Mouse (Mus musculus) gastrocnemius, adult 18-20 months (tissue): ENCODE measurements around the gene Epb41l4b. TPM values are rescaled to one million over a fixed set of nuclear protein-coding genes. Genes with fewer than 3 reads are reported as not detected.

ENCODE experiments used
- DNase-seq: peaks from one replicate; pipeline ENCODE4 v3.0.0; 2021; ENCODE audit warnings: low spot score
- total RNA-seq, 2 experiments: library from RNA; stranded (reverse); gene quantifications; 2 replicates each; pipeline ENCODE4 v1.2.3; 2021

The Epb41l4b gene
- total RNA-seq, 2 experiments from 2014 or later: 3.7 to 4.2 TPM

- DNase-seq: peak; percentile 32
Observed at GRCm38 (mm10) chr4:57114617-57115592, 28.3 kb downstream of the Epb41l4b start.

DNA sequence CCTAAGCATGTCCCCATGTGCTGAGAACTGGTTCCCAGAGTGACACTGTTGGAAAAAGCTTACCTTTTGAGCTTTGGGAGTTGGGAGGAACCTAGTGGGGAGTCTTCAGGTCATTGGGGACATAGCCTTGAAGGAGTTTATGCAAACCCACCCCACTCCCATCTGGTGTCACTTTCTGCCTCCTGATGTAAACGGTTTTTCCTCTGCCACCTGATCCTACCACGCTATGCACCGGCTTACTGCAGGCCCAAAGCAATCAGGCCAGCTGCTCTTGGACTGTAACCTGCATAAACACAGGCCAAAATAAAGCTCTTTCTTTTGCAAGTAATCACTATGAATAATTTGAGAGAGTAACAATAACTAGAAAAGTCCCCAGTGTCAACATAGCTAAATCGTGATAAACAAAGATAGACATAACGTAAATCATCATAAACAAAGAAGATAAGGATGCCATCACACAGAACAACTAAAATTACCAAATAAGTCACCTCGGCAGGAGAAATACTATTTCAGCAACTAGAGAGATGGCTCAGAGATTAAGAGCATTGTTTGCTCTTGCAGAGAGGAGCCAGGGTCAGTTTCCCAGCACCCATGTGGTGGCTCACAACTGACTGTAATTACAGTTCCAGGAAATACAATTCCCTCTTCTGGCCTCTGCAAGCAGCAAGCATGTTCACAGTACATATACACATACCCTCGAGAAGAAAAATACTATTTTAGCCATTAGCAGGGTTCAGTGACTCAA, 29.6 kb downstream of the Epb41l4b start:
- DNase-seq: no peak

- no peak for DNase-seq
Observed at GRCm38 (mm10) chr4:57111992-57112540, 31.2 kb downstream of the Epb41l4b start.

- no peak for DNase-seq
Observed at GRCm38 (mm10) chr4:57111411-57111810, 31.8 kb downstream of the Epb41l4b start.

DNA sequence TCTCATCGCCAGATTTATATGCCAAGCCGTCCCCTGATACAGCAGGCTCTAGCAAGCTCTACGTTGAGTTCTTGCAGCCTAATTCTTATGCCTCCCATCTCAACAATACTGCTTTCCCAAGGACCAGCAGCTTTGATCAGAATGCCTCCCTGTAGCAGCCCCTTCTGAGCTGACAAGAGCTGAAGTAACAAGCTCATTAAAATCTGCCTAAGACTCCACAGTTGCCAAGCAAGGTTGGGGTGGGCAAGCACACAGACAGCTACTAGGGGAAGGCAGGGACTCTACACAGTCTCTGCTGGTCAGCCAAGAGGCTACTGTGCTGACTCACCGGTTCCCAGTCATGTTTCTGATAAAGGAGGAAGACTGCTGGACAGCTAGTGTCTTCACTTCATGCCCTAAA, 33.7 kb downstream of the Epb41l4b start:
- no peak for DNase-seq

GRCm38 (mm10) chr4:57105339-57105738, 37.9 kb downstream of the Epb41l4b start:
- no peak for DNase-seq

DNA sequence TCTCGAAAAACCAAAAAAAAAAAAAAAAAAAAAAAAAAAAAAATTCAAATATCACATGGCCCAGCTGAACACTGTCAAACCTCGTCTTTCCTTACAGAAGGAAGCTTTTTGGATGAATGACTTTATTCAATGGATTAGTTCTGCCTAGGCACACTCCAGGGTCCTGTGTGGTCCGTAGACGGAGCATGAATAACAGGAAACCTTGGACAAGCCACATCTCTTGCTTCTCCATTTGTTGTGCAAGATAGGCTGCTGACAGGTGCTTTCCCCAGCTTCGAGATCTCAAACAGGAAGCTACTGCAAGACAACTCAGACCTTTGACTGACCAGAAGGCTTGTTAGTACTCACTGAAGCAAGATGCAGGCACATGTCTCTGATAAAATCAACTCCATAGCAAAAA, 39.4 kb downstream of the Epb41l4b start:
- no peak for DNase-seq

DNA sequence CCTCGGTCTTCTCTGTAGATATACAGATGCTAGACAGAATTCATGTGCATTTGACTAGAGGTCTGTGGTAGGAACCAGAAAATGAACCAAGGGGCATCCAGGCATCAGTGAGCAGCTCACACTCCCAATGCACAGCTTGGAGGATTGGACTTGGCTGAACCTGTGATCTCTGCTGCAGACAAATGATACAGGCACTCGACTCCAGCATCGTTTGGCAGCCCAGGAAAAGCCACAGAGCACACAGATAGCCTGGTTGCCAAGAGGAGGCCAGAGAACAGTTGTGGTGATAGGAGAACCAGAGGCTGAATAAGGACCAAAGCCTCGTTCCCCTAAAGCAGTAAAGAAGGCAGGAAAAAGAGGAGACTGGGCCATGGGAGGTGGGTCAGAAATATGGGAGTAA, 42.1 kb downstream of the Epb41l4b start:
- no peak for DNase-seq

GRCm38 (mm10) chr4:57097411-57097810, 45.8 kb downstream of the Epb41l4b start:
- DNase-seq: no peak

- DNase-seq: no peak
Observed at GRCm38 (mm10) chr4:57095569-57095968, 47.7 kb downstream of the Epb41l4b start.

DNA sequence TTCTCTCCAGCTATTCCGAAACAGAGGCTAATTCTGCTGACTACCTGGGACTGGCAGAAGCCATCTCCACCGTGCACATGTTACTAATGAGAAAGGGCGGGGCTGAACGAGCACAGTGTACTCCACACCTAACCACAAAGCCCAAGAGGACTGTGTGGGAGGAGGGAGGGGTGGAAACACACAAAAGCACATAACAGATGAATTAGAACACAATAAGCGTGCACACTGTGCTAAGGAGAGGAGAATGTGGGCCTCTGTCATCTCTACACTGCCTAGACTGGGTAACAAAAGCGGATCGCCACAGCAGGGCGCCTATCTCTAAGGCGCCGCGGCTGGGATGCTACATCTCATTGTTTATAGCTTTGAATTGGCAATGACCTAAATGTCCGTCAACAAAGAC, 51.9 kb downstream of the Epb41l4b start:
- DNase-seq: peak; percentile 16

- DNase-seq: no peak
Observed at GRCm38 (mm10) chr4:57088301-57088700, 54.9 kb downstream of the Epb41l4b start.

DNA sequence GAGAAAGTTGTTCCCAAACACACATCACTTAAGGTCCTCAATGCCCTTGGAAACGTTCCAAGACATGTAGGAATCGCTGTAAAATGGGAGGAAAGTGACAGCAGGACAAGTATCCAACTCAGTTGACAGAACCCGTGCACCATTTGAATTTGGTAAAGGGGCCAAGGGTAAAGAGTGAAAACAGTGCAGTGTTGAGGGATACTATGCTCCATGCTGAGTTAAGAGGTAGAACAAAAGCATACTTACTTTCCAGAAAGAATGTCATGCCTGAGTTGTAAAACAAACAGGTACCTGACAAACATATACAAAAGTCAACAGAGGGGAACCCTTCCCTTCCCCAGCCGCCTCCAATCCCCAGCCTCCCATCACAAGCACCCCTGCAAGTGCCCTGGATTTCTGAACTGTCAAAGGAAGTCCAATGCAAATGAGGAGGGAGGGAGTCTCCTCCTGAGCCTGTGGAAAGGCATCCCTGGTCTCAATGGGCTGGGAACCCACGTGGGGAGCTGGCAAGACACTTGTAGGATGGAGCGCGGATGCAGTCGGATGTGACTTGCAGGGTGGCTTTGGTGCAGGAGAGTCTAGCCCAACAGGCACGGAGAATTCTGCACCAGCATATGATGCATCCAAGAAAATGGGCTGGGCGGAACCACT, 57.4 kb downstream of the Epb41l4b start:
- no peak for DNase-seq

GRCm38 (mm10) chr4:57083653-57084052, 59.6 kb downstream of the Epb41l4b start:
- no peak for DNase-seq

GRCm38 (mm10) chr4:57082775-57083428, 60.3 kb downstream of the Epb41l4b start:
- DNase-seq: no peak

GRCm38 (mm10) chr4:57081463-57081862, 61.8 kb downstream of the Epb41l4b start:
- DNase-seq: no peak

DNA sequence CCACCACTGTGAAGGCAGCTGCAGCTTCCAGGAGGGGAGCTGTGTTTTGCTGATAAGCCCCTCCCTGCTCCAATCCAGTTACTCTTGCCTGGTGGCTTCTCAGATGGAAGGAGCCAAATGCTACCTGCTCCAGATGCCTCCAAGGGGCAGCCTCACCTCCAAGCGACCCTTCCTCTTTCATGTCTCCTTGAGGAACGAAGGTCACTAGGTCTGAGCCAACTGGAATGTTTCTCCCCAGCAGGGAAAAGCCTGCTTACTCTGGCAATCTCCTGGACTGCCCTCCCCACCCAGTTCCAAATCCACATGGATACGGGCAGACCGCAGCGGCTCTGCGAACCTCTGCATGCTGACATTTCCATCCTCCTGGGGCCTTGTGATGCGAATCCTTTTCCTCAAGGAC, 69.4 kb downstream of the Epb41l4b start:
- DNase-seq: no peak

DNA sequence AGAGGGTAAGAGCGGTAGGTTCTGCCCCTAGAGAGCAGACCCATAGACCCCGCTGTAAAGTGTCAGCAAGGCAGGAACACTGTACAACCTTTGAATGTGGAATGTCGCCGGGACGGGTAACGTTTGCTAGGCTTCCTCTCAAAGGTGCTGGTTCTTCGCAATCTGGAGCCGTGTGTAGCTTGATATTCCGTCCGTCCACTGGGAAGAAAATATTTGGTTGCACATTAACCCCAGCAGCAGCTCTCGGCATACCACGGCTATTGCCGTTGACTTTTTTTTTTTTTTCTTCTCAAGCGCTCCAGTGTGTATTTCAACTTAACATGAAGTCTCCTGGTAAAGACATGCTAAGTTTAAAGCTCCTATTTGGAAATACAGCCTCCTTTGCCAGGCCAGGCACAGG, 70.1 kb downstream of the Epb41l4b start:
- no peak for DNase-seq

DNA sequence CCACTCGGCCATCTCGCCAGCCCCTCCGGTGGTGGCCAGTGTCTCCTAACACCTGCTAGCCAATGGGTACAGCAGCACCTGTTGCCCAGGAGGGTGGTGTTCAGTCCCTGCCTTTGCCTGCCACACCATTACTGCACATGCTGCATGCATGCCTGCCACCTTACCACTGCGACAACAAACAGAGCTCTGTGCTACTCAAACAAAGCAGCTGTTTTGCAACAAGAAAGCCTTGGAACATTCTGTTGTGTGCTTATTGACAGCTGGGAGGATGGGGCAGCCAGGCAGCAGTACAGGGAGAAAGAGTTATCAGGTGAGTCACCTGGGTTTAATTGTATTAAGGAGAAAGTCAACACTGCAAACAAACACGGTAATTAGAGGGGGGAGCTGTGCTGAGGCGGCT, 72.6 kb downstream of the Epb41l4b start:
- DNase-seq: no peak

DNA sequence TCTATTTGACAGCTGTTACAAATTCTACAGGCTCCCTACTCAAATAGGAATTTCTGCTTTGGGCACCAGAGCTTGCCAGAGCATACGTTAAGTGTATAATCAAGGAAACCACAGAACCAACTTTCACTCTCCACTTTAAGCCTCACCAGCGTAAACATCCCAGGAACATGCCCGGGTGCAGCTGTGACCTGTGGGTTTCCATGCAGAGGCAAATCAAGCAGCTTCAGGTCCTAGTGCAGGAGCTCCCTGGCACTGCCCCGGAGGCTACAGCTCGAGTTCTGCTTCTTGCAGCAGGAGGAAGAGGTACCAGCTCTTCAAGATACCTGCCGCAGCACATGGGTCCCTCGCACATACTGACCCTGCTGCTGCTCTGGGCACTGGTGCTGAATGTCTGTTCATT, 74.8 kb downstream of the Epb41l4b start:
- no peak for DNase-seq

GRCm38 (mm10) chr4:57067801-57068200, 75.4 kb downstream of the Epb41l4b start:
- no peak for DNase-seq
